Mouse (Mus musculus) neural tube, embryonic 15.5 days (tissue): ENCODE measurements around the gene Odaph. TPM values are rescaled to one million over a fixed set of nuclear protein-coding genes. Genes with fewer than 3 reads are reported as not detected.
"Not testable (repeated sequence)": the region's sequence is repeated elsewhere in the genome, so short reads cannot be mapped to it uniquely, and the experiment has no call there.

Experiments used
- ATAC-seq: fragments of 200-750 bp; cut with Nextera tagmentation; 2 replicates; pipeline ENCODE4 v1.8.0; 2017; ENCODE audit warnings: mild to moderate bottlenecking, moderate TSS enrichment, moderate library complexity; ENCODE audit not compliant: low FRiP score
- H3K27ac ChIP-seq: fragments of 300-500 bp; sonication (generic); replicated peaks from 2 replicates; pipeline ENCODE4 v1.5.1; 2015; ENCODE audit warnings: mild to moderate bottlenecking, inconsistent platforms
- H3K27me3 ChIP-seq: fragments of 300-500 bp; sonication (generic); replicated peaks from 2 replicates; pipeline ENCODE4 v1.6.1; 2015; ENCODE audit warnings: inconsistent platforms
- H3K36me3 ChIP-seq: fragments of 300-500 bp; sonication (generic); 2 replicates; pipeline ENCODE4 v1.6.1; 2015; ENCODE audit warnings: inconsistent platforms
- H3K4me1 ChIP-seq: fragments of 300-500 bp; sonication (generic); 2 replicates; pipeline ENCODE4 v1.6.1; 2015; ENCODE audit warnings: inconsistent platforms
- H3K4me2 ChIP-seq: fragments of 300-500 bp; sonication (generic); 2 replicates; pipeline ENCODE4 v1.6.1; 2015; ENCODE audit warnings: inconsistent platforms, mild to moderate bottlenecking, moderate library complexity
- H3K4me3 ChIP-seq: fragments of 300-500 bp; sonication (generic); replicated peaks from 2 replicates; pipeline ENCODE4 v1.5.1; 2015; ENCODE audit warnings: mild to moderate bottlenecking, inconsistent platforms
- H3K9ac ChIP-seq: fragments of 300-500 bp; sonication (generic); replicated peaks from 2 replicates; pipeline ENCODE4 v1.6.1; 2015; ENCODE audit warnings: mild to moderate bottlenecking, inconsistent platforms
- H3K9me3 ChIP-seq: fragments of 300-500 bp; sonication (generic); replicated peaks from 2 replicates; pipeline ENCODE4 v1.6.1; 2016; ENCODE audit warnings: inconsistent platforms
- WGBS: fragments of 180-500 bp; shearing (Covaris S2); methylation state at CpG from one replicate; pipeline ENCODE4 v1.1.7; 2015; ENCODE audit warnings: mixed read lengths; 5-methylcytosine and 5-hydroxymethylcytosine counted together
- polyA plus RNA-seq: library from polyadenylated mRNA; unstranded; fragments of >200 nt; fragmentation: Nextera tagmentation; extraction: Ambion mirVana; gene quantifications from 2 replicates; pipeline ENCODE4 v1.2.1, GENCODE M21; 2015

The Odaph gene
- polyA plus RNA-seq, result 0.20 and 0.41 TPM in 2 replicates

GRCm38 (mm10) chr5:91987236-91987635 lies at the start of gene Odaph:
TSS of gene Odaph (plus strand) at chr5:91987475.
- no peak for ATAC-seq
- Histone ChIP-seq H3K4me1 (no peaks in the 10 kb centered on the region), H3K9ac (no peak within 1 kb of the TSS), H3K36me3 (no peaks in the 10 kb centered on the region), H3K27me3 (no peaks in the 10 kb centered on the region), H3K27ac (no peak within 1 kb of the TSS), H3K4me2 (no peak within 1 kb of the TSS), H3K9me3 (no peaks in the 10 kb centered on the region), H3K4me3 (no peak within 1 kb of the TSS)
- WGBS, result 74% methylated on average over 4 of the region's 4 CpGs

GRCm38 (mm10) chr5:91945609-91946008 lies 41.7 kb upstream of the Odaph start:
- WGBS, result 41% methylated on average over 1 of the region's 1 CpGs

GRCm38 (mm10) chr5:91947008-91947407 lies 40.3 kb upstream of the Odaph start:
- Histone ChIP-seq H3K27me3 (no peaks in the 10 kb centered on the region), H3K36me3 (peaks cover 38% of the 10 kb centered on the region), H3K4me2 (no peak overlapping the region), H3K9me3 (no peaks in the 10 kb centered on the region), H3K27ac (no peak overlapping the region), H3K4me3 (no peak overlapping the region), H3K4me1 (no peaks in the 10 kb centered on the region), H3K9ac (no peak overlapping the region)
- no peak for ATAC-seq
- WGBS, result 100% methylated on average over 4 of the region's 4 CpGs

More at GRCm38 (mm10) chr5:91945609-91946008, 41.7 kb upstream of the Odaph start:
- H3K4me1 ChIP-seq, H3K9ac ChIP-seq, H3K4me3 ChIP-seq, H3K27me3 ChIP-seq, ATAC-seq, H3K27ac ChIP-seq, H3K4me2 ChIP-seq, H3K9me3 ChIP-seq: not testable (repeated sequence)
- peaks cover 31% of the 10 kb centered on the region for H3K36me3 ChIP-seq

GRCm38 (mm10) chr5:91949441-91949840 lies 37.8 kb upstream of the Odaph start:
- H3K9ac ChIP-seq, result no peak overlapping the region
- WGBS, result 90% methylated on average over 7 of the region's 7 CpGs
- H3K36me3 ChIP-seq, result peaks cover 49% of the 10 kb centered on the region
- no peaks in the 10 kb centered on the region for H3K27me3 ChIP-seq
- no peaks in the 10 kb centered on the region for H3K4me1 ChIP-seq
- H3K4me2 ChIP-seq, result no peak overlapping the region
- no peaks in the 10 kb centered on the region for H3K9me3 ChIP-seq
- no peak overlapping the region for H3K27ac ChIP-seq
- ATAC-seq, result no peak
- H3K4me3 ChIP-seq, result no peak overlapping the region

GRCm38 (mm10) chr5:91951404-91951803 lies 35.9 kb upstream of the Odaph start:
- ATAC-seq, result no peak; the same call in 1 of the 2 replicates
- Histone ChIP-seq H3K9ac (no peak overlapping the region), H3K27ac (no peak overlapping the region), H3K4me2 (no peak overlapping the region), H3K9me3 (no peaks in the 10 kb centered on the region), H3K36me3 (peaks cover 55% of the 10 kb centered on the region), H3K27me3 (no peaks in the 10 kb centered on the region), H3K4me3 (no peak overlapping the region), H3K4me1 (no peaks in the 10 kb centered on the region)

- Histone ChIP-seq H3K27me3 (no peaks in the 10 kb centered on the region), H3K4me2 (no peak overlapping the region), H3K36me3 (peaks cover 31% of the 10 kb centered on the region), H3K4me3 (no peak overlapping the region), H3K4me1 (peaks cover 24% of the 10 kb centered on the region), H3K9ac (no peak overlapping the region), H3K27ac (no peak overlapping the region), H3K9me3 (no peaks in the 10 kb centered on the region)
- ATAC-seq, result no peak
- 96% methylated on average over 3 of the region's 3 CpGs for WGBS
Measured at GRCm38 (mm10) chr5:91956991-91957760, 30.1 kb upstream of the Odaph start.

- peaks cover 31% of the 10 kb centered on the region for H3K4me1 ChIP-seq
- H3K36me3 ChIP-seq, result peaks cover 20% of the 10 kb centered on the region
- no peaks in the 10 kb centered on the region for H3K9me3 ChIP-seq
- H3K27ac ChIP-seq, result no peak overlapping the region
- H3K9ac ChIP-seq, result no peak overlapping the region
- no peak for ATAC-seq
- H3K4me2 ChIP-seq, result no peak overlapping the region
- 86% methylated on average over 1 of the region's 1 CpGs for WGBS
- no peaks in the 10 kb centered on the region for H3K27me3 ChIP-seq
- no peak overlapping the region for H3K4me3 ChIP-seq
Measured at GRCm38 (mm10) chr5:91959096-91959495, 28.2 kb upstream of the Odaph start.

GRCm38 (mm10) chr5:91959986-91960385 lies 27.3 kb upstream of the Odaph start:
- H3K27ac ChIP-seq, result no peak overlapping the region
- no peaks in the 10 kb centered on the region for H3K27me3 ChIP-seq
- peak overlapping the region; percentile 64 for H3K4me2 ChIP-seq
- H3K9ac ChIP-seq, result no peak overlapping the region
- peaks cover 31% of the 10 kb centered on the region for H3K4me1 ChIP-seq
- ATAC-seq, result no peak
- WGBS, result 97% methylated on average over 1 of the region's 1 CpGs
- H3K9me3 ChIP-seq, result no peaks in the 10 kb centered on the region
- peaks cover 17% of the 10 kb centered on the region for H3K36me3 ChIP-seq
- no peak overlapping the region for H3K4me3 ChIP-seq

- 62% methylated on average over 3 of the region's 3 CpGs for WGBS
- ATAC-seq, result no peak
- Histone ChIP-seq H3K4me1 (peaks cover 31% of the 10 kb centered on the region), H3K27ac (no peak overlapping the region), H3K9ac (no peak overlapping the region), H3K4me3 (peak overlapping the region; percentile 8), H3K27me3 (no peaks in the 10 kb centered on the region), H3K4me2 (peak overlapping the region; percentile 64), H3K36me3 (peaks cover 14% of the 10 kb centered on the region), H3K9me3 (no peaks in the 10 kb centered on the region)
Measured at GRCm38 (mm10) chr5:91960606-91961254, 26.5 kb upstream of the Odaph start.

- no peaks in the 10 kb centered on the region for H3K27me3 ChIP-seq
- peak overlapping the region; percentile 80 for H3K9ac ChIP-seq
- no peaks in the 10 kb centered on the region for H3K9me3 ChIP-seq
- ATAC-seq, result no peak
- 0 out of 2 replicates have a peak overlapping the region, but pooled peaks have one; percentile 100 for H3K27ac ChIP-seq
- H3K4me3 ChIP-seq, result peak overlapping the region; percentile 67
- peak overlapping the region; percentile 64 for H3K4me2 ChIP-seq
- peaks cover 31% of the 10 kb centered on the region for H3K4me1 ChIP-seq
- WGBS, result 80% methylated on average over 1 of the region's 1 CpGs
- peaks cover 11% of the 10 kb centered on the region for H3K36me3 ChIP-seq
Measured at GRCm38 (mm10) chr5:91961370-91961769, 25.9 kb upstream of the Odaph start.

- ATAC-seq, result no peak
Measured at GRCm38 (mm10) chr5:91962259-91962638, 25.0 kb upstream of the Odaph start.

More at GRCm38 (mm10) chr5:91962259-91962638, 25.0 kb upstream of the Odaph start:
- H3K27me3 ChIP-seq, result no peaks in the 10 kb centered on the region
- peak overlapping the region; percentile 80 for H3K9ac ChIP-seq
- peaks cover 4% of the 10 kb centered on the region for H3K36me3 ChIP-seq
- peak overlapping the region; percentile 64 for H3K4me2 ChIP-seq
- WGBS, result under 1% methylated on average over 14 of the region's 14 CpGs
- H3K9me3 ChIP-seq, result no peaks in the 10 kb centered on the region
- H3K4me1 ChIP-seq, result peaks cover 31% of the 10 kb centered on the region
- H3K27ac ChIP-seq, result peak overlapping the region; percentile 100
- H3K4me3 ChIP-seq, result peak overlapping the region; percentile 67
